Mouse (Mus musculus): ENCODE results near the gene Zmynd8. TPM values are rescaled to one million over a fixed set of nuclear protein-coding genes. Genes with fewer than 3 reads are reported as not detected.
A peak's percentile ranks its signal among the peaks of the same experiment; 100 is the strongest.

Gene Zmynd8
- total and polyA plus RNA-seq, 2 experiments from 2014 or later, result 35.3 to 48.1 TPM

GRCm38 (mm10) chr2:165906332-165906945 lies 7.6 kb upstream of the Zmynd8 start:
- WGBS, result 18% methylated on average over 15 of the region's 15 CpGs
- no peaks in the 10 kb centered on the region for H3K9me3 ChIP-seq (replicated peaks; ENCODE audit: control insufficient read depth, low read length)
- H3K9ac ChIP-seq (replicated peaks; ENCODE audit: low read depth, low read length), result no peak overlapping the region

GRCm38 (mm10) chr2:165901127-165901384 lies 2.2 kb upstream of the Zmynd8 start:
- 61% methylated on average over 3 of the region's 3 CpGs for WGBS
- TF ChIP-seq EP300 (IDR thresholded peaks at IDR 0.05; ENCODE audit: low read depth) (no peak), CTCF (IDR thresholded peaks at IDR 0.05; ENCODE audit: low read depth) (no peak)
- no peak for DNase-seq (ENCODE audit: low spot score)
- H3K27ac ChIP-seq (ENCODE audit: low read depth), result peak overlapping the region; percentile 58
- no peak for ATAC-seq (ENCODE audit: insufficient read depth, low read depth)
- no peaks in the 10 kb centered on the region for H3K27me3 ChIP-seq (ENCODE audit: control insufficient read depth, insufficient read depth, low read length)
- H3K4me1 ChIP-seq (ENCODE audit: control insufficient read depth, insufficient read depth), result no peaks in the 10 kb centered on the region
- no peak overlapping the region for H3K4me3 ChIP-seq (ENCODE audit: low read depth, low read length)
- no peaks in the 10 kb centered on the region for H3K9me3 ChIP-seq (replicated peaks; ENCODE audit: control insufficient read depth, low read length)
- H3K9ac ChIP-seq (replicated peaks; ENCODE audit: low read depth, low read length), result no peak overlapping the region
- no peak overlapping the region for H3K4me2 ChIP-seq (ENCODE audit: low read depth, low read length)
- H3K36me3 ChIP-seq (replicated peaks; ENCODE audit: control insufficient read depth, insufficient read depth, low read length), result no peaks in the 10 kb centered on the region

More at GRCm38 (mm10) chr2:165906332-165906945, 7.6 kb upstream of the Zmynd8 start:
- no peak overlapping the region for H3K4me2 ChIP-seq (ENCODE audit: low read depth, low read length)
- no peaks in the 10 kb centered on the region for H3K36me3 ChIP-seq (replicated peaks; ENCODE audit: control insufficient read depth, insufficient read depth, low read length)
- no peak overlapping the region for H3K27ac ChIP-seq (ENCODE audit: low read depth)
- TF ChIP-seq EP300 (IDR thresholded peaks at IDR 0.05; ENCODE audit: low read depth) (no peak), CTCF (IDR thresholded peaks at IDR 0.05; ENCODE audit: low read depth) (no peak)
- H3K27me3 ChIP-seq (ENCODE audit: control insufficient read depth, insufficient read depth, low read length), result no peaks in the 10 kb centered on the region
- ATAC-seq (ENCODE audit: insufficient read depth, low read depth), result peak; percentile 62
- 0 out of 2 replicates have a peak, but pooled peaks cover 4% of the 10 kb centered on the region for H3K4me1 ChIP-seq (ENCODE audit: control insufficient read depth, insufficient read depth)
- H3K4me3 ChIP-seq (ENCODE audit: low read depth, low read length), result no peak overlapping the region
- peak; percentile 34 for DNase-seq (ENCODE audit: low spot score)

GRCm38 (mm10) chr2:165900351-165901126 lies 1.7 kb upstream of the Zmynd8 start:
- 28% methylated on average over 23 of the region's 23 CpGs for WGBS
- DNase-seq (ENCODE audit: low spot score) (peak; percentile 51), ATAC-seq (ENCODE audit: insufficient read depth, low read depth) (peak; percentile 71)
- Histone ChIP-seq H3K9me3 (replicated peaks; ENCODE audit: control insufficient read depth, low read length) (no peaks in the 10 kb centered on the region), H3K4me2 (ENCODE audit: low read depth, low read length) (peak overlapping the region; percentile 13; the same call in 1 of the 2 replicates), H3K4me1 (ENCODE audit: control insufficient read depth, insufficient read depth) (no peaks in the 10 kb centered on the region), H3K4me3 (ENCODE audit: low read depth, low read length) (no peak overlapping the region), H3K9ac (replicated peaks; ENCODE audit: low read depth, low read length) (no peak overlapping the region), H3K36me3 (replicated peaks; ENCODE audit: control insufficient read depth, insufficient read depth, low read length) (no peaks in the 10 kb centered on the region), H3K27ac (ENCODE audit: low read depth) (peak overlapping the region; percentile 58), H3K27me3 (ENCODE audit: control insufficient read depth, insufficient read depth, low read length) (no peaks in the 10 kb centered on the region)
- TF ChIP-seq EP300 (IDR thresholded peaks at IDR 0.05; ENCODE audit: low read depth) (no peak), CTCF (IDR thresholded peaks at IDR 0.05; ENCODE audit: low read depth) (peak; percentile 5; the same call in 1 of the 2 replicates)

- H3K9ac ChIP-seq (replicated peaks; ENCODE audit: low read depth, low read length), result no peak overlapping the region
- TF ChIP-seq CTCF (IDR thresholded peaks at IDR 0.05; ENCODE audit: low read depth), result no peak
- TF ChIP-seq EP300 (IDR thresholded peaks at IDR 0.05; ENCODE audit: low read depth), result no peak
- DNase-seq (ENCODE audit: low spot score), result no peak
These were observed 1.1 kb upstream of the Zmynd8 start for GRCm38 (mm10) chr2:165899923-165900322.

GRCm38 (mm10) chr2:165899474-165899873 lies 658 bp upstream of the Zmynd8 start:
- no peak overlapping the region for H3K4me3 ChIP-seq (ENCODE audit: low read depth, low read length)
- H3K27ac ChIP-seq (ENCODE audit: low read depth), result no peak overlapping the region
- no peaks in the 10 kb centered on the region for H3K27me3 ChIP-seq (ENCODE audit: control insufficient read depth, insufficient read depth, low read length)
- 53% methylated on average over 6 of the region's 6 CpGs for WGBS
- ATAC-seq (ENCODE audit: insufficient read depth, low read depth) (no peak), DNase-seq (ENCODE audit: low spot score) (no peak)
- no peaks in the 10 kb centered on the region for H3K9me3 ChIP-seq (replicated peaks; ENCODE audit: control insufficient read depth, low read length)
- H3K4me1 ChIP-seq (ENCODE audit: control insufficient read depth, insufficient read depth), result no peaks in the 10 kb centered on the region
- H3K36me3 ChIP-seq (replicated peaks; ENCODE audit: control insufficient read depth, insufficient read depth, low read length), result no peaks in the 10 kb centered on the region
- H3K9ac ChIP-seq (replicated peaks; ENCODE audit: low read depth, low read length), result no peak overlapping the region
- H3K4me2 ChIP-seq (ENCODE audit: low read depth, low read length), result no peak overlapping the region
- TF ChIP-seq EP300 (IDR thresholded peaks at IDR 0.05; ENCODE audit: low read depth), result no peak
- TF ChIP-seq CTCF (IDR thresholded peaks at IDR 0.05; ENCODE audit: low read depth), result no peak

More at GRCm38 (mm10) chr2:165899923-165900322, 1.1 kb upstream of the Zmynd8 start:
- WGBS, result 18% methylated on average over 3 of the region's 3 CpGs
- Histone ChIP-seq H3K27me3 (ENCODE audit: control insufficient read depth, insufficient read depth, low read length) (no peaks in the 10 kb centered on the region), H3K9me3 (replicated peaks; ENCODE audit: control insufficient read depth, low read length) (no peaks in the 10 kb centered on the region), H3K4me1 (ENCODE audit: control insufficient read depth, insufficient read depth) (no peaks in the 10 kb centered on the region), H3K27ac (ENCODE audit: low read depth) (peak overlapping the region; percentile 58), H3K36me3 (replicated peaks; ENCODE audit: control insufficient read depth, insufficient read depth, low read length) (no peaks in the 10 kb centered on the region), H3K4me2 (ENCODE audit: low read depth, low read length) (peak overlapping the region; percentile 13; the same call in 1 of the 2 replicates), H3K4me3 (ENCODE audit: low read depth, low read length) (no peak overlapping the region)
- ATAC-seq (ENCODE audit: insufficient read depth, low read depth), result peak; percentile 66

Measured in heart, postnatal 0 days (tissue).